Mouse (Mus musculus): ENCODE data around the gene Sorcs3. TPM values are rescaled to one million over a fixed set of nuclear protein-coding genes. Genes with fewer than 3 reads are reported as not detected.

Gene Sorcs3
- polyA plus RNA-seq, 1 experiment from 2014 or later, result 1.4 TPM

DNA sequence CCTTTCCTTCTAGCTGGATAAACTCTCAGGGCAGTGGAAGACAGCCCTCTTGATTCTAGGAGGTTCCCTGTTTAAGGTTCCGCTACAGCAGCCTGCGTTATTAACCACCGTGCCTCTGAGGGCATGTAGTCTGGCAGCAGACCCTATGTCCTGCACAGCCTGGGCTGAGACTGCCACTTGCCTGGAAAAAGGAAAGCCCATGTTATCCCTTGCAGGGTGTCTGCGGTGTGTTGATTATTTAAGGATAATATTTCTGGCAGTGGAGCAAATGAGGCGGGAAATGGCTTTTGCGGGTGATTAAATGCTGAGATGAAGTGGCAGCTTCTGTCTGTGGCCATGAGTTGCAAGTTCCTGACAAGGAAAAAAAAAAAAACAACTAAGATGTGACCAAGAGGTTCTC is 131.6 kb downstream of the Sorcs3 start:
- Histone ChIP-seq H3K9ac (ENCODE audit: low read depth, low read length) (no peak overlapping the region), H3K27me3 (replicated peaks; ENCODE audit: control insufficient read depth, insufficient read depth, low read length) (0 out of 2 replicates have a peak, but pooled peaks cover 4% of the 10 kb centered on the region), H3K4me2 (ENCODE audit: low read depth, low read length) (no peak overlapping the region), H3K36me3 (ENCODE audit: control insufficient read depth, insufficient read depth, low read length) (no peaks in the 10 kb centered on the region), H3K27ac (replicated peaks; ENCODE audit: low read depth, low read length) (no peak overlapping the region), H3K4me3 (ENCODE audit: low read depth, low read length) (no peak overlapping the region), H3K4me1 (ENCODE audit: control insufficient read depth, insufficient read depth, low read length) (no peaks in the 10 kb centered on the region), H3K9me3 (ENCODE audit: control insufficient read depth, low read length) (no peaks in the 10 kb centered on the region)
- ATAC-seq (ENCODE audit: low read depth) (no peak), DNase-seq (ENCODE audit: low spot score) (no peak)
- 66% methylated on average over 6 of the region's 6 CpGs for WGBS

DNA sequence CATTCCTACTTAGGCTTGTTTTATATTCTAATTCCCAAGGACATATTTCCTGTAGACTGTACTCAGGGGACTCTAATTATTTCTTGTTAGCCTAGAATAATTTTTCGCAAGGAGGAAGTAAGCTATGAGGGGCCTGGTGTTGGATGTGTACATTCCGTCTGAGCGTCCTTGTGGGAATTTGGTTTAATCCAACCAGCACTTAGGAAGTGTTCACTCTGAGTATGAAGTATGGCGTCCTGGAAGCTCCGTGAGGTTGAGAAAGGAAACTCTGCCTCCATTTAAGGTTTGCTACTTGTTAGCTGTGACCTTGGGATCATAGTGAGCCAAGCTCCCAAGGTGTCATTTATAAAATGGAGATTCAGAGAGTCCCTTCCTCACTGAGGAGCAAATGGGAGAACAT is 132.3 kb downstream of the Sorcs3 start:
- WGBS, result 70% methylated on average over 5 of the region's 5 CpGs
- 0 out of 2 replicates have a peak, but pooled peaks cover 3% of the 10 kb centered on the region for H3K4me1 ChIP-seq (ENCODE audit: control insufficient read depth, insufficient read depth, low read length)

DNA sequence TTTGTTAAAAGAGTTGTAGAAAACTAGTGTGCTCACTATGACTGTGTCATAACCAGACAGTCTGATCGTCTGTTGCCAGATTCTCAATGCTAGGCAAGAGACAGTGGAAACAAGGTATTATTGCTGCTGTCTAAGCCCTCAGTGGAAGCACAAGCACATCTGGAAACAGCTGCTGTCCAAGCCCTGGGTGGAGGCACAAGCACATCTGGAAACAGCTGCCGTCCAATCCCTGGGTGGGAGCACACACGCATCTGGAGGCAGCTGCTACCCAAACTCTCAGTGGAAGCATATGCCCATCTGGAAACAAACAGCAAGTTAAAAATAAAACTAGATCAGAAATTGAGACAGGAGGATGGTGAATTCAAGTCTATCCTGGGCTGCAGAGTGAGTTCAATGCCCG is 136.9 kb downstream of the Sorcs3 start:
- H3K36me3 ChIP-seq (ENCODE audit: control insufficient read depth, insufficient read depth, low read length), result no peaks in the 10 kb centered on the region
- peak; percentile 74 for DNase-seq (ENCODE audit: low spot score)
- H3K27me3 ChIP-seq (replicated peaks; ENCODE audit: control insufficient read depth, insufficient read depth, low read length), result no peaks in the 10 kb centered on the region
- no peak overlapping the region for H3K9ac ChIP-seq (ENCODE audit: low read depth, low read length)
- WGBS, result 41% methylated on average over 4 of the region's 4 CpGs
- H3K4me2 ChIP-seq (ENCODE audit: low read depth, low read length), result no peak overlapping the region
- peak; percentile 63; the same call in 1 of the 2 replicates for ATAC-seq (ENCODE audit: low read depth)
- no peaks in the 10 kb centered on the region for H3K9me3 ChIP-seq (ENCODE audit: control insufficient read depth, low read length)
- H3K4me3 ChIP-seq (ENCODE audit: low read depth, low read length), result no peak overlapping the region
- H3K27ac ChIP-seq (replicated peaks; ENCODE audit: low read depth, low read length), result no peak overlapping the region
- H3K4me1 ChIP-seq (ENCODE audit: control insufficient read depth, insufficient read depth, low read length), result 0 out of 2 replicates have a peak, but pooled peaks cover 5% of the 10 kb centered on the region

More for the DNA sequence above, 132.3 kb downstream of the Sorcs3 start:
- no peak overlapping the region for H3K4me3 ChIP-seq (ENCODE audit: low read depth, low read length)
- no peak overlapping the region for H3K4me2 ChIP-seq (ENCODE audit: low read depth, low read length)
- no peaks in the 10 kb centered on the region for H3K36me3 ChIP-seq (ENCODE audit: control insufficient read depth, insufficient read depth, low read length)
- H3K27me3 ChIP-seq (replicated peaks; ENCODE audit: control insufficient read depth, insufficient read depth, low read length), result 0 out of 2 replicates have a peak, but pooled peaks cover 4% of the 10 kb centered on the region
- no peak overlapping the region for H3K9ac ChIP-seq (ENCODE audit: low read depth, low read length)
- ATAC-seq (ENCODE audit: low read depth), result no peak
- no peak overlapping the region for H3K27ac ChIP-seq (replicated peaks; ENCODE audit: low read depth, low read length)
- no peaks in the 10 kb centered on the region for H3K9me3 ChIP-seq (ENCODE audit: control insufficient read depth, low read length)
- no peak for DNase-seq (ENCODE audit: low spot score)

DNA sequence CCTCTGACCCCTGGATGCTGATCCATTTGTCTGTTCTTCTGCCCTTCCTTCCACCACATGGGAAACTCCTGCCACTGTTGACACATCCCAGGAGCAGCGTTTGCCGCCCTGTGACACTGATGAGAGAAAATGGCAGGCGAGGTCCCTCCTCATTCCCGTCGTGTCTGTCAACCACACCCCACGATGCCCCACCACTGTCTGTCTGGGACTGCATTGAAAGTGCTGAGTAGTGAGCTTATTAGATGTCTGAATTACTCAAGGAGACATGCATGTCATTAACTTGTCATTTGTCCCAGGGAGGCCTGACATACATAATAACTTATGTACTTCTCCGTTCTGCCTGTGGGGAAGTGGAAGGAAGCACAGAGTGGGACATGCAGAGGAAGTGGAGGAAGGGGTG is 137.6 kb downstream of the Sorcs3 start:
- no peak for ATAC-seq (ENCODE audit: low read depth)
- no peak overlapping the region for H3K4me3 ChIP-seq (ENCODE audit: low read depth, low read length)
- H3K4me2 ChIP-seq (ENCODE audit: low read depth, low read length), result no peak overlapping the region
- peak; percentile 9 for DNase-seq (ENCODE audit: low spot score)
- no peaks in the 10 kb centered on the region for H3K36me3 ChIP-seq (ENCODE audit: control insufficient read depth, insufficient read depth, low read length)
- 0 out of 2 replicates have a peak, but pooled peaks cover 5% of the 10 kb centered on the region for H3K4me1 ChIP-seq (ENCODE audit: control insufficient read depth, insufficient read depth, low read length)
- no peaks in the 10 kb centered on the region for H3K27me3 ChIP-seq (replicated peaks; ENCODE audit: control insufficient read depth, insufficient read depth, low read length)
- H3K9ac ChIP-seq (ENCODE audit: low read depth, low read length), result no peak overlapping the region
- 7% methylated on average over 7 of the region's 7 CpGs for WGBS
- H3K27ac ChIP-seq (replicated peaks; ENCODE audit: low read depth, low read length), result no peak overlapping the region
- H3K9me3 ChIP-seq (ENCODE audit: control insufficient read depth, low read length), result no peaks in the 10 kb centered on the region

DNA sequence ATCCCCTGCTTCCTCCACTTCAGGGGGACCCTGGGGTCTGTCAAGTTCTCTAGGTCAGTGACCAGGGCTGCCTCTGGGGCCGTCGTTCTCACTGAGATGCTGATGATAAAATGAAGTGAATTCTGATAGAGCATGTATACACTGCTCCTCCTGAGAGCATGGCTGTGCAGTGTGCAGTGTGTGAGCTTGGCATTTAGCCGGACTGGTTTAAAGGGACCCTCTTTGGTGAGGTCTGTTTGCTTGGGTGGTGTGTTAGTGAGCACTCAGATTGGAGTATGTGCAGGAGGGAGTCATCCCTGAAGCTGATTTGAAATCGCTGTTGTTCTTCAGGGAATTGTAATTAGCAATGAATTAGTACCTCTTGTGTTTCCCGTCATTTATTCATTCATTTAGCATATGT is 141.3 kb downstream of the Sorcs3 start:
- no peaks in the 10 kb centered on the region for H3K36me3 ChIP-seq (ENCODE audit: control insufficient read depth, insufficient read depth, low read length)
- 0 out of 2 replicates have a peak, but pooled peaks cover 5% of the 10 kb centered on the region for H3K4me1 ChIP-seq (ENCODE audit: control insufficient read depth, insufficient read depth, low read length)
- ATAC-seq (ENCODE audit: low read depth) (no peak), DNase-seq (ENCODE audit: low spot score) (no peak)
- H3K9me3 ChIP-seq (ENCODE audit: control insufficient read depth, low read length), result no peaks in the 10 kb centered on the region
- no peaks in the 10 kb centered on the region for H3K27me3 ChIP-seq (replicated peaks; ENCODE audit: control insufficient read depth, insufficient read depth, low read length)
- H3K27ac ChIP-seq (replicated peaks; ENCODE audit: low read depth, low read length), result no peak overlapping the region
- no peak overlapping the region for H3K9ac ChIP-seq (ENCODE audit: low read depth, low read length)
- 66% methylated on average over 5 of the region's 5 CpGs for WGBS
- no peak overlapping the region for H3K4me3 ChIP-seq (ENCODE audit: low read depth, low read length)
- H3K4me2 ChIP-seq (ENCODE audit: low read depth, low read length), result no peak overlapping the region

DNA sequence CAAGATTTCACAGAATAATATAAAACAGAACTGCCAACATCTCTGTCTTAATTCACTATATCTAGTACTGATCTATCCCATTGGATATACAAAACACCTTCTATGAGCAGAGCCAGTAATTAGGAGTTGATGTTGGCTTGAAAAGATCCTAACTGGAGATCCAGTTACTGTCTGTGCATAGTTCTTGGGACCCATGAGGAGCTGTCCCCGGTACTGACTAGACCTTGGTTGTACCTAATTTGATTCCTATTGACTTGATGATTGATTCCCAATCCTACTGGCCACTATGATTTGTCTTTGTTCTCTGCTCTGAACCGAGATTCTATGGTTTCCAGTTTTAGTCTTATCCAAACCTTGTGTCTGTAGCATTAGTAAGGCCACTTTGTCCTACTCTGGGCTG is 151.0 kb downstream of the Sorcs3 start:
- Histone ChIP-seq H3K27me3 (replicated peaks; ENCODE audit: control insufficient read depth, insufficient read depth, low read length) (no peaks in the 10 kb centered on the region), H3K36me3 (ENCODE audit: control insufficient read depth, insufficient read depth, low read length) (no peaks in the 10 kb centered on the region), H3K9me3 (ENCODE audit: control insufficient read depth, low read length) (no peaks in the 10 kb centered on the region), H3K27ac (replicated peaks; ENCODE audit: low read depth, low read length) (no peak overlapping the region), H3K4me1 (ENCODE audit: control insufficient read depth, insufficient read depth, low read length) (no peaks in the 10 kb centered on the region), H3K9ac (ENCODE audit: low read depth, low read length) (no peak overlapping the region), H3K4me3 (ENCODE audit: low read depth, low read length) (no peak overlapping the region), H3K4me2 (ENCODE audit: low read depth, low read length) (no peak overlapping the region)
- ATAC-seq (ENCODE audit: low read depth) (no peak), DNase-seq (ENCODE audit: low spot score) (peak; percentile 13)
- WGBS, result 56% methylated on average over 2 of the region's 2 CpGs

DNA sequence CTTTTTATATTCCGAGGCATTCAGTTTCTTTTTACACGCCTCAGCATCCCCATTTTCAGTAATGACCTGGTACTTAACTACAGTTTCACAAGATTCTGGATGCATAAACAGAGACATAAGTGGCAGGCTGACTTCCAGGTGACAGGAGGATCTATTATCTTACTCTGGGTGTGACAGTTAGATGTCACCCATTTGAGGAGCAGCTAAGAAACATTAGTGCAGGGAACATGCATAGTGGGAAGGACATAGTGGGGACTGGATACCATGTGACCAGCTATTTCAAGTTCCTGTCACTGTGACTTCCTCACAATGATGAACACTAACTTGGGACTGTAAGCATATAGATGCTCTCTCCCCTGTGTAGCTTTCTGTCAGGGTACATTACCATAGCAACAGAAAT is 156.3 kb downstream of the Sorcs3 start:
- H3K9ac ChIP-seq (ENCODE audit: low read depth, low read length), result no peak overlapping the region
- H3K36me3 ChIP-seq (ENCODE audit: control insufficient read depth, insufficient read depth, low read length), result no peaks in the 10 kb centered on the region
- H3K4me2 ChIP-seq (ENCODE audit: low read depth, low read length), result no peak overlapping the region
- H3K4me1 ChIP-seq (ENCODE audit: control insufficient read depth, insufficient read depth, low read length), result no peaks in the 10 kb centered on the region
- H3K9me3 ChIP-seq (ENCODE audit: control insufficient read depth, low read length), result no peaks in the 10 kb centered on the region
- no peak overlapping the region for H3K27ac ChIP-seq (replicated peaks; ENCODE audit: low read depth, low read length)
- H3K27me3 ChIP-seq (replicated peaks; ENCODE audit: control insufficient read depth, insufficient read depth, low read length), result no peaks in the 10 kb centered on the region
- no peak overlapping the region for H3K4me3 ChIP-seq (ENCODE audit: low read depth, low read length)
- WGBS, result 84% methylated on average over 2 of the region's 2 CpGs
- ATAC-seq (ENCODE audit: low read depth) (no peak), DNase-seq (ENCODE audit: low spot score) (no peak)

DNA sequence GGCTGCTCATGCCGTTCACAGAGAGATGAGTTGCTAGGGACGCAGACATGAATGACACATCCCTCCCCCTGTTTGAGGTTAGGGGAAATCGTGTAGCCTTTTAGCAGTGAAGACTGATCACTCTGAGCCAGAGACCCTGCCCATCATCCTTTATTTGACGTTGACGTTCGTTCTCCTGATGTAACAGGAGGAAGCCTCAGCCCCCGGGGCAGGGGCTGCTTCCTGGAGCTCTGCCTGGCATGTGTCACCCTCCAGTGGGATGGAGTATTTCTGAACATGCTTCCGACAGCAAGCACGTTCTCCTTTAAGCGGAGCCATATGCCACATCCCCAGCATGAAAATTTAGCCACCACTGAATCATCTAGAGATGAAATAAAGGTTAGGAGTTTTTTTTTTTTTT is 162.2 kb downstream of the Sorcs3 start:
- WGBS, result 19% methylated on average over 10 of the region's 10 CpGs
- Histone ChIP-seq H3K4me2 (ENCODE audit: low read depth, low read length) (peak overlapping the region; percentile 31; the same call in 1 of the 2 replicates), H3K36me3 (ENCODE audit: control insufficient read depth, insufficient read depth, low read length) (no peaks in the 10 kb centered on the region)

DNA sequence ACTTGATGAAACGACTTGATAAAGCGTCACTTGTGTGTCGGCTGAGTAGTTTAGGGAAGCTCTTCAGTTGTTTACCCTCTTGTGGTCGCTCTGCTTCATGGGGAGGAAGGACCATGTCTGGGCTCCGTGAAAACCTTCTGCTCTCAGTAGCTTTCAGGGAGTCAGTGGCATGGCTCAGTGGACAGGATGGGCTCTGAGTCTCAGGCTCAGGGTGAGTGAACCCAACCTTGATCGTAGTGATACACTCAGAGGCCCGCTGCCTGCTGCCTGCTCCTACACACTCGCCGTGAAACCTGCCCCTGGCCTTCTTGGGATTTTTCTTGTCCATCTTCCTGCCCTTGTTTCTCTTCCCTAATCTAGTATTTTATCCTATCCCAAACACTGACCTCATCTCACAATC is 166.0 kb downstream of the Sorcs3 start:
- H3K4me1 ChIP-seq (ENCODE audit: control insufficient read depth, insufficient read depth, low read length), result peaks cover 5% of the 10 kb centered on the region; the same call in 1 of the 2 replicates
- no peaks in the 10 kb centered on the region for H3K27me3 ChIP-seq (replicated peaks; ENCODE audit: control insufficient read depth, insufficient read depth, low read length)
- no peak overlapping the region for H3K4me3 ChIP-seq (ENCODE audit: low read depth, low read length)
- no peaks in the 10 kb centered on the region for H3K9me3 ChIP-seq (ENCODE audit: control insufficient read depth, low read length)
- H3K9ac ChIP-seq (ENCODE audit: low read depth, low read length), result no peak overlapping the region
- ATAC-seq (ENCODE audit: low read depth) (no peak), DNase-seq (ENCODE audit: low spot score) (no peak)
- H3K4me2 ChIP-seq (ENCODE audit: low read depth, low read length), result no peak overlapping the region
- H3K27ac ChIP-seq (replicated peaks; ENCODE audit: low read depth, low read length), result no peak overlapping the region
- 81% methylated on average over 9 of the region's 9 CpGs for WGBS
- no peaks in the 10 kb centered on the region for H3K36me3 ChIP-seq (ENCODE audit: control insufficient read depth, insufficient read depth, low read length)

More for the DNA sequence above, 162.2 kb downstream of the Sorcs3 start:
- no peaks in the 10 kb centered on the region for H3K27me3 ChIP-seq (replicated peaks; ENCODE audit: control insufficient read depth, insufficient read depth, low read length)
- H3K4me1 ChIP-seq (ENCODE audit: control insufficient read depth, insufficient read depth, low read length), result peaks cover 5% of the 10 kb centered on the region; the same call in 1 of the 2 replicates
- ATAC-seq (ENCODE audit: low read depth), result no peak
- peak; percentile 41 for DNase-seq (ENCODE audit: low spot score)
- no peaks in the 10 kb centered on the region for H3K9me3 ChIP-seq (ENCODE audit: control insufficient read depth, low read length)
- H3K9ac ChIP-seq (ENCODE audit: low read depth, low read length), result no peak overlapping the region
- no peak overlapping the region for H3K4me3 ChIP-seq (ENCODE audit: low read depth, low read length)
- H3K27ac ChIP-seq (replicated peaks; ENCODE audit: low read depth, low read length), result no peak overlapping the region

Measured in embryonic facial prominence, embryonic 14.5 days (tissue).